Mouse (Mus musculus) liver, embryonic 12.5 days (tissue): Measurements from ENCODE around the gene Gpbp1. TPM values are rescaled to one million over a fixed set of nuclear protein-coding genes. Genes with fewer than 3 reads are reported as not detected.

Experiments
- ATAC-seq: fragments of 200-750 bp; cut with Nextera tagmentation; 2 replicates; pipeline ENCODE4 v1.8.0; 2017; ENCODE audit warnings: moderate number of reproducible peaks, mild to moderate bottlenecking, moderate library complexity
- H3K27ac ChIP-seq: fragments of 300-500 bp; sonication (generic); 2 replicates; pipeline ENCODE4 v1.5.1; 2016; ENCODE audit warnings: mild to moderate bottlenecking
- H3K27me3 ChIP-seq: fragments of 300-500 bp; sonication (generic); replicated peaks from 2 replicates; pipeline ENCODE4 v1.6.1; 2016; ENCODE audit warnings: mild to moderate bottlenecking, moderate library complexity
- H3K36me3 ChIP-seq: fragments of 300-500 bp; sonication (generic); 2 replicates; pipeline ENCODE4 v1.6.1; 2016; ENCODE audit warnings: mild to moderate bottlenecking, moderate library complexity
- H3K4me1 ChIP-seq: fragments of 300-500 bp; sonication (generic); 2 replicates; pipeline ENCODE4 v1.6.1; 2016
- H3K4me2 ChIP-seq: fragments of 300-500 bp; sonication (generic); 2 replicates; pipeline ENCODE4 v1.6.1; 2016; ENCODE audit warnings: mild to moderate bottlenecking, moderate library complexity
- H3K4me3 ChIP-seq: fragments of 300-500 bp; sonication (generic); 2 replicates; pipeline ENCODE4 v1.5.1; 2016; ENCODE audit warnings: mild to moderate bottlenecking, moderate library complexity
- H3K9ac ChIP-seq: fragments of 300-500 bp; sonication (generic); 2 replicates; pipeline ENCODE4 v1.6.1; 2016; ENCODE audit warnings: mild to moderate bottlenecking, moderate library complexity
- H3K9me3 ChIP-seq: fragments of 300-500 bp; sonication (generic); replicated peaks from 2 replicates; pipeline ENCODE4 v1.6.1; 2016; ENCODE audit warnings: mild to moderate bottlenecking, moderate library complexity
- WGBS: fragments of 180-500 bp; shearing (Covaris S2); methylation state at CpG from one replicate; pipeline ENCODE4 v1.1.7; 2016; ENCODE audit not compliant: insufficient replicate concordance; 5-methylcytosine and 5-hydroxymethylcytosine counted together
- polyA plus RNA-seq: library from polyadenylated mRNA; unstranded; fragments of >200 nt; fragmentation: Nextera tagmentation; extraction: Ambion mirVana; gene quantifications from 2 replicates; pipeline ENCODE4 v1.2.1, GENCODE M21; 2016

Gene Gpbp1
- polyA plus RNA-seq, 1 experiment from 2014 or later: 50.7 TPM

DNA sequence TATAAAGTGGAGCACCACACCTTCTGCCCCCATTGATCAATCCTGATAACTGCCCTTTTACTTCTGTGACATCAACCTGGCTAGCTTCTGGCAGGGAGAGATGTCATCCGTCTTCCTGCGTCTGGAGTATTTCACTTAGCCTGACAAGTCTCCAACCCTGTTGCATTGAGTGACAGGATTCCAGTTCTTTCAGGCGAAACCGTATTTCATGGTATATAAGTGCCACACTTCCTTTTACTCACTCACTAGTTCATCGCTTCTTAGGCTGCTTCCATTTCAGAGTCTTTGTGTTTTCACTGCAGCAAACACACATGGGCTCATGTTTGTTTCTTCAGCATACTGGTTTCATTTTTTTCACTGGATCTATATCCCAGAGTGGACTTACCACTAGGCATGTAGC, 19.5 kb upstream of the Gpbp1 start:
- no peak overlapping the region for H3K27ac ChIP-seq
- WGBS: 34% methylated on average over 5 of the region's 5 CpGs
- peaks cover 4% of the 10 kb centered on the region; the same call in 1 of the 2 replicates for H3K4me1 ChIP-seq
- H3K9me3 ChIP-seq: no peaks in the 10 kb centered on the region
- no peaks in the 10 kb centered on the region for H3K27me3 ChIP-seq
- no peak overlapping the region for H3K4me3 ChIP-seq
- ATAC-seq: no peak
- H3K36me3 ChIP-seq: no peaks in the 10 kb centered on the region
- H3K9ac ChIP-seq: no peak overlapping the region
- H3K4me2 ChIP-seq: no peak overlapping the region

DNA sequence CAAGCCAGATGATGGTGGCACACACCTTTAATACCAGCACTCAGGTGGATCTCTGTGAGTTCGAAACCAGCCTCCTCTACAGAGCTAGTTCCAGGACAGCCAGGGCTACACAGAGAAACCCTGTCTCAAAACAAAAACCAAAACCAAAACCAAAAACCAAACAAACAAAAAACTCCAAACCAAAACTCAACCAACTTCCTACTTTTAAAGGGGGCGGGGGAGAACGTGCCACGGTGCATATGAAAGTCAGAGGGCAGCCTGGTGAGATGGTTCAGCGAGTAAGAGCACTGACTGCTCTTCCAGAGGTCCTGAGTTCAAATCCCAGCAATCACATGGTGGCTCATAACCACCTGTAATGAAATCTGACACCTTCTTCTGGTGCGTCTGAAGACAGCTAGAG, 18.7 kb upstream of the Gpbp1 start:
- Histone ChIP-seq H3K4me3 (no peak overlapping the region), H3K4me2 (no peak overlapping the region), H3K9me3 (no peaks in the 10 kb centered on the region), H3K9ac (no peak overlapping the region), H3K4me1 (peaks cover 4% of the 10 kb centered on the region; the same call in 1 of the 2 replicates), H3K27me3 (no peaks in the 10 kb centered on the region), H3K36me3 (no peaks in the 10 kb centered on the region), H3K27ac (no peak overlapping the region)
- no peak for ATAC-seq
- WGBS: 52% methylated on average over 6 of the region's 6 CpGs

DNA sequence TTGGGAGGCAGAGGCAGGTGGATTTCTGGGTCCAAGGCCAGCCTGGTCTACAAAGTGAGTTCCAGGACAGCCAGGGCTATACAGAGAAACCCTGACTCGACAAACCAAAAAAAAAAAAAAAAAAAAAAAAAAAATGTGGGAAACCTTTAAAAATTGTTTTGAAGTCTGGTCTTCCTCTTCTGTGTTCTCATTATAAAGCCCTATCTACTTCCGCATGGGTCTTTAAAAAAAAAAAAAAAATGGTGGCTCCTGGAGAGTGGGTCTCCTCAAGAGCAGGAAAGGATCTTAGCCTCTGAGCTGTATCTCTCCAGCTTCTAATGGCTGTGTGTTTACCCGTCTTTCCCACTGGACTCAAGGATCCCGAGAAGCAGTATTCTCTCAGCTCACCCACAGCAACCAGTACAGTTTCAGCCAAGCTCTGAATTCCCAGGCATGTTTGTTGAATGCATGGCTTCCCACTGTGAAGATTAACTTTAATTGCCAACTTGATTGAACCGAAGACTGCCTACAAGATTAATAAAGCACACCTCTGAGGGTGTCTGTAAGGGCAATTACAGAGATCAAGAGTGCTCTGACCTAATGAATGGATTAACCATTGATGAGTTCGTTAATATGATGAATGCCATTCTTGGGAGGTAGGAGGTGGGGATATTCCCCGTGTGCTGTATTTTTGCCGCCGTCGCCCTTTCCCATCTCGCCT, 4.6 kb upstream of the Gpbp1 start:
- Histone ChIP-seq H3K9ac (no peak overlapping the region), H3K4me1 (peaks cover 14% of the 10 kb centered on the region), H3K27ac (no peak overlapping the region), H3K4me3 (no peak overlapping the region), H3K4me2 (no peak overlapping the region), H3K9me3 (no peaks in the 10 kb centered on the region), H3K36me3 (no peaks in the 10 kb centered on the region), H3K27me3 (peaks cover 44% of the 10 kb centered on the region)
- no peak for ATAC-seq
- WGBS: 60% methylated on average over 11 of the region's 11 CpGs

DNA sequence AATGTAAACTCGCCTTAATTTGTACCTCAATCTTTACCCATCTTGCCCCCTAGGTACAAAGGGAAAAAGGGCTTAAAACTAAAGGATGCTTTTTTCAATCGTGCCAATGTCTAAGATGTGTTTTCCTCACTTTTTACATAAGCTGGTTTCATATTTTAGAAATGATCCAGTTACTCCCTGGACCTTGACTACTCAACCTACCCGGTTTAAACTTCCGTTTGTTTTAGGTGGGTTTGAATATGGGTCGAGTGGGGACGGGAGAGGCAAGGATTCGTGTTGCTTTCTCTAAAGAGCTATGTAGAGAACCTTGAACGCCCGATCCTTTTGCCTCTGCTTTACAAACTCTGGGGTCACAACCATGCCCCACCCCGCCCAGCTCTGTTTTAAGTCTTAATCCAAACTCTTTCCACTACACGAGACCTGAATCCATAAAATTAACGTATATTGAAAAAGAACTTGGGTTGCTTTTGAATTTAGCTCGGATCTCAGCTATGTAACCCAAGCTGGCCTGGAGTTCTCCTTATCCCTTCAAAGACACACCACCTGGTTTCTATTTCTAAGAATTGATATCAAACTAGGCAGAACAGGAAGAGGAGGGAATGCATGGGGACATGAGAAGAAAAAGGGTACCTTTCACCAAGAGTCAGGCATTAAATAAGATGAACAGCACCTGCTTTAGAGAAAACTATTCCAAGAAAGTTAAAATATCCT, 1.3 kb upstream of the Gpbp1 start:
- Histone ChIP-seq H3K9me3 (no peaks in the 10 kb centered on the region), H3K4me3 (peak overlapping the region; percentile 100), H3K4me2 (peak overlapping the region; percentile 86), H3K9ac (peak overlapping the region; percentile 76; the same call in 1 of the 2 replicates), H3K36me3 (peaks cover 4% of the 10 kb centered on the region; the same call in 1 of the 2 replicates), H3K27me3 (peaks cover 44% of the 10 kb centered on the region), H3K27ac (no peak overlapping the region), H3K4me1 (peaks cover 21% of the 10 kb centered on the region)
- WGBS: 25% methylated on average over 13 of the region's 13 CpGs
- ATAC-seq: no peak

DNA sequence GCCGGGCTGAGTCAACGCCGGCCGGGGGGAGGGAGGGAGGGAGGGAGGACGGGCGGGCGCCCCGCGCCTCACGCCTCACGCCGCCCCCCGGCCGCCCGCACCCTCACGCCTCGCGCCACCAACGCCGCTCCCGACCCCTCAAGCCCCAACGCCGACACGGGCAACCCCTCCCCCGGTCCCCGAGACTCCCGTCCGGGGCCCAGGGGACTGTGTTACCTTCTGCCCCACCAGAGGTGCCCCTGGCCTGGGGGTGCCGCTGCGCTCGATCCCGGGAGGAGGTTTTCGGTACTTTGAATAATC, 459 bp downstream of the Gpbp1 start:
- H3K4me2 ChIP-seq: peak overlapping the region; percentile 75

DNA sequence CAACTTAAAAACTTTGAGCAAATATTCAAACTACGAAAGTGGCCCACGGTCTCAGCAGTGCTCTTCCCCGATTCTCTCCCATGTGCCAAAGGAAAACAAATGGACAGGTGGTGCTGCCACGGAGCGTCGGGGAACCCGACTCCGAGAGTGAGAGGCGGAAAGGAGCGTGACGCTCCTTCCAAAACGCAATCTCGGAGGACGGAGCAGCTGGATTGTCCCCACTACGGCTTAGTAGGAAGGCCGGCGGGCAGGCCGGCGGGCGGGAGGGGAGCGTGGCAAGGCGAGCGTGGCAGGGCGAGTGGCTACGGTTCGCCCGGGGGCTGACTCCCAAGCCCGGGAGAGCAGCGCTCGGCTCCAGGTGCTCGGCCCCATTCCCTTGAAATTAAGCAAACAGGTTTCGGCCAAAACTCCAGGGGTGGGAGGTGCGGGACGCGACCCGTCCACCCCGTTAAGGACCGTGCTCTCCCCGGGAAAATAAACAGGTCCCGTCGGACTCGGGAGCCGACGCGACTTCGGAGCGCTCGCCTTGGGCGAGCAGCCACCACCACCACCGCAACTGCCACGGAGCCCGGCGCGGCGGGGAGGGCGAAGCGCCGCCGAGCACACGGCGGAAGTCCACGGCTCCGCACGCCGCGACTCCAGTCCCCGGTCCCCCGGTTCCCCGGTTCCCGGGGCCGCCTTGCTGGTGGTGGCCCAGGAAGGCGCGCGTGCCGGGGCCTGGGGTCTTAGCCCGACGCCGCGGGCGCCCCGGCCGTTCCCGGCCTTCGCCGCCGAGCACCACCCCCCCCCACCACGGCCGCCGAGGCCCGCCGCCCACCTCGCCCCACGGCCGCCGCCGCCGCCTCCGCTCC, 1.0 kb downstream of the Gpbp1 start:
- Histone ChIP-seq H3K36me3 (peaks cover 12% of the 10 kb centered on the region), H3K9me3 (no peaks in the 10 kb centered on the region), H3K4me3 (peak overlapping the region; percentile 100), H3K27ac (peak overlapping the region; percentile 98), H3K4me1 (peaks cover 39% of the 10 kb centered on the region), H3K27me3 (peaks cover 29% of the 10 kb centered on the region), H3K4me2 (peak overlapping the region; percentile 75), H3K9ac (peak overlapping the region; percentile 100)
- under 1% methylated on average over 72 of the region's 98 CpGs for WGBS
- ATAC-seq: no peak

More for the DNA sequence above, 459 bp downstream of the Gpbp1 start:
- peak; percentile 38 for ATAC-seq
- no peaks in the 10 kb centered on the region for H3K9me3 ChIP-seq
- H3K27ac ChIP-seq: peak overlapping the region; percentile 98
- H3K36me3 ChIP-seq: peaks cover 9% of the 10 kb centered on the region; the same call in 1 of the 2 replicates
- H3K4me3 ChIP-seq: peak overlapping the region; percentile 100
- WGBS: under 1% methylated on average over 21 of the region's 33 CpGs
- peaks cover 35% of the 10 kb centered on the region for H3K4me1 ChIP-seq
- peak overlapping the region; percentile 100 for H3K9ac ChIP-seq
- H3K27me3 ChIP-seq: peaks cover 30% of the 10 kb centered on the region

DNA sequence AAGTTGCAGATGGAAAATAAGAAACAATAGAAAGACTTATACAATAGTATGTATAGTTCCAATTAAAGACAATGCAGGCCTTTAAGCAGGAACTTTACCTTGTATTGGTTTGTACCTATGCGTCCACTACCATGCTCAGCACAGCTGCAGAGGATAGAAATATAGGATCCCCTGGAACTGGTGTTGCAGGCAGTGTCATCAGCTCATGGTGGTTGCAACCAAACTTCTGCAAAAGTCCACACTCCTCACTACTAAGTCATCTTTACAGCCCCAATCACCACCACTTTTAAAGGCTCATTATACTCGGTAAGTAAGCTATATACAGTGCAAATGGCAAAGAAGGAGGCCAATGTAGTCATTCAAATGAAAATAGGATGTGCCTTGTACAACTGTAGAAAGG, 12.2 kb downstream of the Gpbp1 start:
- peaks cover 69% of the 10 kb centered on the region for H3K4me1 ChIP-seq
- 74% methylated on average over 2 of the region's 2 CpGs for WGBS
- no peak overlapping the region for H3K9ac ChIP-seq
- no peaks in the 10 kb centered on the region for H3K27me3 ChIP-seq
- peaks cover 60% of the 10 kb centered on the region for H3K36me3 ChIP-seq
- no peak for ATAC-seq
- no peaks in the 10 kb centered on the region for H3K9me3 ChIP-seq
- no peak overlapping the region for H3K4me2 ChIP-seq
- H3K27ac ChIP-seq: no peak overlapping the region
- no peak overlapping the region for H3K4me3 ChIP-seq

DNA sequence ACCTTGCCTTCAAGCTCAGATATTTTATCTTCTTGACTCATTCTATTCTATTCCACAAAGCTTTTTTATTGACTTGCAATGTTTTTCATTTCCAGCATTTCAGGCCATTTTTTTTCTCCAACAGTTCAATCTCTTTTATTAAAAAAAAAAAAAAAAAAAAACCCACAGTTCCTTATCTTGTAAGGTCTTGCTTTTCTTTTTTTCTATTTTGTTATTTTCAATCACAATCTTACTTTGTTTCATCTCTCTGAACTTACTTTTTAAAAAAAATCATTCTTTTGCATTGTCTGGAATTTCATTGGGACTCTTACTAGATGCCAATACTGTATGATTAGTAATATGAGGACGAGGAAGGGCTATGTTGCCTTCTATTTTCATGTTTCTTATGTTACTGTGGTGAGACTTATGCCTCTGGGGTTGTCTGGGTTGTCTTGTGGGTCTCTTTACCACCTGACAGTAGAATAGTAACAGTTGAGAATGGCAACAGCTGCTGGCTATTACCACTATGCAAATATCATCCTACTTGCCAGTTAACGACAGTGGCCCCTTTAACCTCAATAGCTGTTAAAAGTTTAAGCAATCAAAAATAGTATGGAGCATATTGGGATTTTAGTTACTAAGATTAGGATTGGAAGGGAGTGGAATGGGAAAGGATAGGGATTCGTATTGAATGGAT, 19.2 kb downstream of the Gpbp1 start:
- Histone ChIP-seq H3K9ac (no peak overlapping the region), H3K4me2 (no peak overlapping the region), H3K4me3 (no peak overlapping the region), H3K36me3 (peaks cover 52% of the 10 kb centered on the region), H3K27ac (no peak overlapping the region), H3K4me1 (peaks cover 24% of the 10 kb centered on the region), H3K9me3 (no peaks in the 10 kb centered on the region), H3K27me3 (no peaks in the 10 kb centered on the region)
- WGBS: 84% methylated on average over 3 of the region's 3 CpGs
- no peak for ATAC-seq

DNA sequence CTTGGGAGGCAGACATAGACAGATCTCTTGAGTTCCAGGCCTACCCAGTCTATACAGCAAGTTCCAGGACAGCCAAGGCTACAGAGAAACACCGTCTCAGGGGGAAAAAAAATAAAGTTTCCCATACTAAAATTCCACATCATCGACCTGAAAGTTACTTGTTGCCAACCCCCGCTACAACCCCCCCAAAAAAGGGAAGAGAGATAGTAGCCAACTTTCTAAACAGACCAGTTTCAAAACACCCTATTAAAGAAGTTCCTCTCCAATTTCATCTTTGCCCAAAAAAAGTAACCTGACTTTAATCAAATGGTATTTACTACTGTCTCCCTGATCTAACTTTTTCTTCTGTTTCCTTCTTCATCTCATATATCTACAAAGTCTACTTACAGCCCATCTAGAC, 22.6 kb downstream of the Gpbp1 start:
- WGBS: 83% methylated on average over 3 of the region's 3 CpGs
- Histone ChIP-seq H3K27me3 (no peaks in the 10 kb centered on the region), H3K4me1 (0 out of 2 replicates have a peak, but pooled peaks cover 2% of the 10 kb centered on the region), H3K4me2 (no peak overlapping the region), H3K9me3 (no peaks in the 10 kb centered on the region), H3K9ac (no peak overlapping the region), H3K4me3 (no peak overlapping the region), H3K36me3 (peaks cover 61% of the 10 kb centered on the region), H3K27ac (no peak overlapping the region)
- no peak for ATAC-seq

DNA sequence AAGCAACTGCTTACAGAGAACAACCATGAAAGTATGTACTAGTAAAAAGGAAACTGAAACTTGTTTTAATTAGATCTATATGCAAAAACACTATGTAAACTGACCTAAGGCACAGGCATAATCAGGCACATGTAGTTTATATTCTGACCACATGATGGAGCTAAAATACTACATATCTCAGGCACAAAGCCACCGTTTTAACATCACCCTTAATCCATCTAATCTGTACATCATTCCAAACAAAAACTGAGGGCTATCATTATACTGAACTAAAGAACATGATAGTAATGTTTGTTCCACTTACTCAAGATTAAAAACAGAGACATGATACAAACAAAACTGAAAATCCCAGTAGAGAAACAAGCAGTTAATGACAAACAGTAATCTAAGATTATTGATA, 28.5 kb downstream of the Gpbp1 start:
- peaks cover 15% of the 10 kb centered on the region for H3K4me1 ChIP-seq
- H3K4me2 ChIP-seq: no peak overlapping the region
- no peak overlapping the region for H3K4me3 ChIP-seq
- no peak overlapping the region for H3K9ac ChIP-seq
- H3K27me3 ChIP-seq: no peaks in the 10 kb centered on the region
- no peak overlapping the region for H3K27ac ChIP-seq
- H3K36me3 ChIP-seq: peaks cover 39% of the 10 kb centered on the region
- ATAC-seq: no peak
- WGBS: 9% methylated on average over 1 of the region's 1 CpGs
- H3K9me3 ChIP-seq: no peaks in the 10 kb centered on the region

DNA sequence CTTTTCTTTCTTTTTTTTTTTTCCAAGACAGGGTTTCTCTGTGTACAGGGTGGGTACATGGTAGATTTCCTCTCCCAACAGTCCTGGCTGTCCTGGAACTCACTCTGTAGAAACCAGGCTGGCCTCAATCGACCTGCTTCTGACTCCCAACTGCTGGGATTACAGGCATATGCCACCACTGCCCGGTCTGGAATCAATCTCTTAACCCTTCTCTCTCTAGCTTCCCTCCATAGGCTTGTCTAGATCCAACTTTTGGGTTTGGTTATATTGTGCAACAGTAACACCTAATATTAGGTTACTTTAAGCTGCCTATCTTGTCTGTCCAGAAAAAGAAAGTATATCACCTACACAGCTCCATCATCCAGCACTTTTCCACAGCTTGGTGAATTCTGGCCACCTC, 33.1 kb downstream of the Gpbp1 start:
- Histone ChIP-seq H3K9ac (no peak overlapping the region), H3K4me3 (no peak overlapping the region), H3K36me3 (peaks cover 28% of the 10 kb centered on the region), H3K4me2 (no peak overlapping the region), H3K27ac (no peak overlapping the region), H3K27me3 (no peaks in the 10 kb centered on the region), H3K4me1 (peaks cover 23% of the 10 kb centered on the region), H3K9me3 (no peaks in the 10 kb centered on the region)
- ATAC-seq: no peak
- WGBS: 81% methylated on average over 2 of the region's 2 CpGs
